Mouse (Mus musculus) kidney, postnatal 25 days (tissue): Measurements from ENCODE around the gene Gm21293.
"Not testable (repeated sequence)": the region's sequence is repeated elsewhere in the genome, so short reads cannot be mapped to it uniquely, and the experiment has no call there.

ENCODE experiments used
- DNase-seq, 2 experiments: peaks; one replicate each; pipeline ENCODE4 v3.0.0; 2021; ENCODE audit warnings: mixed read lengths in 2 of 2

Gene Gm21293

DNA sequence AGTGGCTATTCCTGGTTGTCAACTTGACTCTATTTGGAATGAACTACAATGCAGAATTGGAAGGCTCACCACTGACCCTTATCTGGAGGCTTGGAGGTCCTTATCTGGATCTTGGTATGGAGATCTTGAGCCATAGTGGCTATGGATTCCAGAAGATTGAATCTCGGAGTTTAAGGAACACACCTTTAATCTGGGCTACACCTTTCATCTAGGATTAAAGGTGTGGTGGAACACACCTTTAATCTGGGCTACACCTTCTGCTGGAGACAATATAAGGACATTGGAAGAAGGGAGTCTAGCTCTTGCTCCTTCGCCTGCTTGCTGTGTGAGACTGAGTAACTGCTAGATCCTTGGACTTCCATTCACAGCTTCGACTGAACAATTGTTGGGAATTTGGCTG is at the start of gene Gm21293:
Gene Gm21293, plus strand, starts transcription at position 301 of the 400 bp plus-strand sequence.
- DNase-seq = not testable (repeated sequence)

DNA sequence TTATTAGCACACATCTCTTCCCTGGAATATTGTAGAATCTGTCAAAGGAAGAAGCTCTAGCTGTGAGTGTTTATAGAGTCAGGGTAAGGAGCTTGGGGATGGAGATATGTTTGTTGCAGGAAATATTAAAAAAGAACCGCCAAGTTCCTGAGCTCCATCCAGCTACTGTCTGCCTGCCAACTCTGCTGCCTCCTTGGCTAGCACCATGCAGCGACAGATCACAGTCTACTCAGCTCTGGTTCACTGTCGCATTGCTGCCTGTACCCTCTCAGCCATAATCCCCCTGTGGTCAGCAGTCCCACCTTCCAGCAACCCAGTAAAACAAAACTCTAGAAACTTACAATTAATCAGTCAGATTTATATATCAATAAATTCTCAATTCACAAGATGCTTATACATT is 32.7 kb upstream of the Gm21293 start:
- no peak for DNase-seq

DNA sequence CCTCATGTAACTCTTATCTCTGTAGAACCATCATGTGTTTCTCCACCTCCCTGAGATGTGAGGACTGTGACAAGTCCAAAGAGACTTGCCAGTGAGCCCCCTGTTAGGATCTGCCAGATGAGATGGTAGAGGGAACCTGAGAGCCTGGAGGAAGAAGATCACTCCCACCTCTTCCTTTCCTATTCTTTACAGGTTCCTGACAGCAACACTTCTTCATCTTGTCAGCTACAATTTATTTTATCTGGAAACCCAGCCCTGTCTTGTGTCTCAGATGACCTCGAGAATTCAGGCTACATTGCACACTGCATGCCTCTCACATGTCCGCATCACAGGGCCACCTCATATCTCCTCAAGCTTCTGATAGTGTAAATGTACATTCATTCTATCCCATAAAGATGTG is 24.5 kb upstream of the Gm21293 start:
- no peak for DNase-seq

DNA sequence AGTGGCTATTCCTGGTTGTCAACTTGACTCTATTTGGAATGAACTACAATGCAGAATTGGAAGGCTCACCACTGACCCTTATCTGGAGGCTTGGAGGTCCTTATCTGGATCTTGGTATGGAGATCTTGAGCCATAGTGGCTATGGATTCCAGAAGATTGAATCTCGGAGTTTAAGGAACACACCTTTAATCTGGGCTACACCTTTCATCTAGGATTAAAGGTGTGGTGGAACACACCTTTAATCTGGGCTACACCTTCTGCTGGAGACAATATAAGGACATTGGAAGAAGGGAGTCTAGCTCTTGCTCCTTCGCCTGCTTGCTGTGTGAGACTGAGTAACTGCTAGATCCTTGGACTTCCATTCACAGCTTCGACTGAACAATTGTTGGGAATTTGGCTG is 8.4 kb downstream of the Gm21293 start, which contains the start of gene Gm6763:
Gene Gm6763, plus strand, starts transcription at position 301 of the 400 bp plus-strand sequence.
- not testable (repeated sequence) for DNase-seq

DNA sequence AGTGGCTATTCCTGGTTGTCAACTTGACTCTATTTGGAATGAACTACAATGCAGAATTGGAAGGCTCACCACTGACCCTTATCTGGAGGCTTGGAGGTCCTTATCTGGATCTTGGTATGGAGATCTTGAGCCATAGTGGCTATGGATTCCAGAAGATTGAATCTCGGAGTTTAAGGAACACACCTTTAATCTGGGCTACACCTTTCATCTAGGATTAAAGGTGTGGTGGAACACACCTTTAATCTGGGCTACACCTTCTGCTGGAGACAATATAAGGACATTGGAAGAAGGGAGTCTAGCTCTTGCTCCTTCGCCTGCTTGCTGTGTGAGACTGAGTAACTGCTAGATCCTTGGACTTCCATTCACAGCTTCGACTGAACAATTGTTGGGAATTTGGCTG is 16.9 kb downstream of the Gm21293 start, which contains the start of gene Gm8764:
Gene Gm8764, plus strand, starts transcription at position 301 of the 400 bp plus-strand sequence.
- DNase-seq = not testable (repeated sequence)

DNA sequence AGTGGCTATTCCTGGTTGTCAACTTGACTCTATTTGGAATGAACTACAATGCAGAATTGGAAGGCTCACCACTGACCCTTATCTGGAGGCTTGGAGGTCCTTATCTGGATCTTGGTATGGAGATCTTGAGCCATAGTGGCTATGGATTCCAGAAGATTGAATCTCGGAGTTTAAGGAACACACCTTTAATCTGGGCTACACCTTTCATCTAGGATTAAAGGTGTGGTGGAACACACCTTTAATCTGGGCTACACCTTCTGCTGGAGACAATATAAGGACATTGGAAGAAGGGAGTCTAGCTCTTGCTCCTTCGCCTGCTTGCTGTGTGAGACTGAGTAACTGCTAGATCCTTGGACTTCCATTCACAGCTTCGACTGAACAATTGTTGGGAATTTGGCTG is 25.4 kb downstream of the Gm21293 start, which contains the start of gene Gm21304:
Gene Gm21304, plus strand, starts transcription at position 301 of the 400 bp plus-strand sequence.
- not testable (repeated sequence) for DNase-seq

DNA sequence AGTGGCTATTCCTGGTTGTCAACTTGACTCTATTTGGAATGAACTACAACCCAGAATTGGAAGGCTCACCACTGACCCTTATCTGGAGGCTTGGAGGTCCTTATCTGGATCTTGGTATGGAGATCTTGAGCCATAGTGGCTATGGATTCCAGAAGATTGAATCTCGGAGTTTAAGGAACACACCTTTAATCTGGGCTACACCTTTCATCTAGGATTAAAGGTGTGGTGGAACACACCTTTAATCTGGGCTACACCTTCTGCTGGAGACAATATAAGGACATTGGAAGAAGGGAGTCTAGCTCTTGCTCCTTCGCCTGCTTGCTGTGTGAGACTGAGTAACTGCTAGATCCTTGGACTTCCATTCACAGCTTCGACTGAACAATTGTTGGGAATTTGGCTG is 33.9 kb downstream of the Gm21293 start, which contains the start of gene Gm21312:
Gene Gm21312, plus strand, starts transcription at position 301 of the 400 bp plus-strand sequence.
- not testable (repeated sequence) for DNase-seq

DNA sequence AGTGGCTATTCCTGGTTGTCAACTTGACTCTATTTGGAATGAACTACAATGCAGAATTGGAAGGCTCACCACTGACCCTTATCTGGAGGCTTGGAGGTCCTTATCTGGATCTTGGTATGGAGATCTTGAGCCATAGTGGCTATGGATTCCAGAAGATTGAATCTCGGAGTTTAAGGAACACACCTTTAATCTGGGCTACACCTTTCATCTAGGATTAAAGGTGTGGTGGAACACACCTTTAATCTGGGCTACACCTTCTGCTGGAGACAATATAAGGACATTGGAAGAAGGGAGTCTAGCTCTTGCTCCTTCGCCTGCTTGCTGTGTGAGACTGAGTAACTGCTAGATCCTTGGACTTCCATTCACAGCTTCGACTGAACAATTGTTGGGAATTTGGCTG is 42.4 kb downstream of the Gm21293 start, which contains the start of gene Gm20765:
Gene Gm20765, plus strand, starts transcription at position 301 of the 400 bp plus-strand sequence.
- DNase-seq = not testable (repeated sequence)

DNA sequence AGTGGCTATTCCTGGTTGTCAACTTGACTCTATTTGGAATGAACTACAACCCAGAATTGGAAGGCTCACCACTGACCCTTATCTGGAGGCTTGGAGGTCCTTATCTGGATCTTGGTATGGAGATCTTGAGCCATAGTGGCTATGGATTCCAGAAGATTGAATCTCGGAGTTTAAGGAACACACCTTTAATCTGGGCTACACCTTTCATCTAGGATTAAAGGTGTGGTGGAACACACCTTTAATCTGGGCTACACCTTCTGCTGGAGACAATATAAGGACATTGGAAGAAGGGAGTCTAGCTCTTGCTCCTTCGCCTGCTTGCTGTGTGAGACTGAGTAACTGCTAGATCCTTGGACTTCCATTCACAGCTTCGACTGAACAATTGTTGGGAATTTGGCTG is 51.0 kb downstream of the Gm21293 start, which contains the start of gene Gm4340:
Gene Gm4340, plus strand, starts transcription at position 301 of the 400 bp plus-strand sequence.
- DNase-seq = not testable (repeated sequence)
